Mouse (Mus musculus): ENCODE measurements around the gene Ptges3l.
A peak's percentile ranks its signal among the peaks of the same experiment; 100 is the strongest.
"Not testable (repeated sequence)": the region's sequence is repeated elsewhere in the genome, so short reads cannot be mapped to it uniquely, and the experiment has no call there.

Ptges3l gene

DNA sequence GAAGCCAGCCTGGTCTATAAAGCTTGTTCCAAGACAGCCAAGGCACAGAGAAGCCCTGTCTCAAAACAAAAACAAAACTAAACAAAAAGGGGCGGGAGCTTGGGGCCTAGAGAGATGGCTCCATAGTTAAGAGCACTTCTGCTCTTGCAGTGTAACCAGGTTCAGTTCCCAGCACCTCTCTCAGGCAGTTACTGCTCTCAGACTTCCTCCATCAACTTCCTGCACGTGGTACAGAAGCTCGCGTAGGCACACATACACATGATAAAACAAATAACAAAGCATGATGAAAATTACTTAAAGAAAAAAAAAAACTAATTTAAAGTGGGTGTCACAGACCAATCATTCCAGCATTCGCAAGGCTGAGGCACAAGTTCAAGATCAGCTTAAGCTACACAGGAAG lies 5.0 kb downstream of the Ptges3l start:
- no peak for DNase-seq (ENCODE audit: low spot score in 2 of 2)

DNA sequence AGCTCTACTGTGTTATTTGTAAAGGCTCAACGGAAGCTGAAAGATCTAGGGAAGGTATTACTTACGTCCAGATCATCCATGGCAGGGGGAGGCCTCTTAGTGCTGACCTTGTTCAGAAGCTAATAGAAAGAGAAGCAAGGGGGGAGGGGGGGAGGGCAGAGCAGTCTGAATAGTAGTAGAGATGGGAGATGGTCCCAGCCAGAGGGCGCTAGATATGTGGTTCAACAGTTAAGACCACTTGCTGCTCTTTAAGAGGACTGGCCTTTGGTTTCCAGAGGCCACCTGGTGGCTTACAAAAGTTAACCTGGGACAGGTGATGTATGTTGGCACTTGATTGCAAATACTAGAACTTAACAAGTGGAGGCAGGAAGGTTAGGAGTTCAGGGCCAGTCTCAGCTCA lies 5.5 kb downstream of the Ptges3l start:
- no peak for DNase-seq (ENCODE audit: low spot score in 2 of 2)

DNA sequence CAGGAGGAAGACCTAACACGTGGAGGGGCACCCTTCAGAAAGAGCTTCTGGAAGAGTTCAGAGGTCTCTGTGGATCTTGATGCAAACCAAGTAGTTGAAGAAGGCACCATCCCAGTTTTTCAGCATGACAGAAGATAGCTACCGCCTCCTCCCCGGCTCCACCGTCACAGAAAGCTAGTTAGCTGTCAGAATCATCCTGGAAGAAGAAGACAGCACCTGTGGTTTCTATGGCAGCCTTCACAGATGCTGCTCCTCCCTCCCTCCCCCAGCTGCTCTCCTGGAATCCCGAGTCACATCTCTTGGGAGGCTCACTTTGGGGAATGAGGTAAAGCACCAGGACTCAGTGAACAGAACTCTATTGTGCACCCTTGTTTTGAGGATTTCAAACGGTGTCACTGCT lies 6.1 kb downstream of the Ptges3l start:
- DNase-seq (ENCODE audit: low spot score in 2 of 2) = peak; percentile 55 to 66

- DNase-seq (ENCODE audit: low spot score in 2 of 2) = peak; percentile 93
Observed at GRCm38 (mm10) chr11:101417101-101417855, 7.9 kb downstream of the Ptges3l start, which contains the start of gene Aarsd1. Gene Aarsd1, minus strand, starts transcription at chr11:101417615.

- DNase-seq (ENCODE audit: low spot score in 2 of 2) = no peak
Observed at GRCm38 (mm10) chr11:101416433-101417100, 8.6 kb downstream of the Ptges3l start.

- no peak for DNase-seq (ENCODE audit: low spot score in 2 of 2)
Observed at GRCm38 (mm10) chr11:101415306-101415705, 9.8 kb downstream of the Ptges3l start.

GRCm38 (mm10) chr11:101395110-101395509 lies 30.0 kb downstream of the Ptges3l start:
- peak; percentile 73 to 81 for DNase-seq (ENCODE audit: low spot score in 2 of 2)

DNA sequence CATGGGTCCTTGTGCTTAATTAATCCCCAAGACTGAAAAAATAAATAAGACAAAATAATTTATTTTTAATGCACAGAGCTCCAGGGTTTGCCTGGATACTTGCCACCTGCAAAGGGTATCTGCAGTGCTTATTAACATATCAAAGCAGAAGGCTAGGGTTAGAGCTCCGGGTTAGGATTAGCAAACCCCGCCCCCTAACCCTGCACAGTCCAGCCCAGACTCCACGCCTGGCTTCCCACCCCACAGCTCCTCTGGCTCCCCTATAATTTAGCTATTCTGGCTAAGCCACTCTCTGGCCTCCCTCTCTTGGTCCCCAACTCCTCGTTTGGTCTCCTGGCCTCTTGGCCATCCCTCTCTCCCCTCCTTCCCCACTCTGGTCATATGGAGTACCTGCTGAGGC lies 43.3 kb downstream of the Ptges3l start:
- no peak for DNase-seq (ENCODE audit: low spot score in 2 of 2)

GRCm38 (mm10) chr11:101378926-101379325 lies 46.2 kb downstream of the Ptges3l start:
- no peak for DNase-seq (ENCODE audit: low spot score in 2 of 2)

DNA sequence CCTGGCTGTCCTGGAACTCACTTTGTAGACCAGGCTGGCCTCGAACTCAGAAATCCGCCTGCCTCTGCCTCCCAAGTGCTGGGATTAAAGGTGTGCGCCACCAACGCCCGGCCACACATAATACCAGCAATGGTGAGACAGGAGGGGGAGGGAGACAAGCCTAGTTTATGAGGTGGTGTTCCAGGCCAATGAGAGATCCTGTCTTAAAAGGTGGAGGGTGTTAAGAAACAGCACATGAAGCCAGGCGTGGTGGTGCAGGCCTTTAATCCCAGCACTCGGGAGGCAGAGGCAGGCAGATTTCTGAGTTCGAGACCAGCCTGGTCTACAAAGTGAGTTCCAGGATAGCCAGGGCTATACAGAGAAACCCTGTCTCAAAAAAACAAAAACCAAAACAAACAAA lies 46.9 kb downstream of the Ptges3l start:
- DNase-seq (ENCODE audit: low spot score in 2 of 2) = not testable (repeated sequence)

DNA sequence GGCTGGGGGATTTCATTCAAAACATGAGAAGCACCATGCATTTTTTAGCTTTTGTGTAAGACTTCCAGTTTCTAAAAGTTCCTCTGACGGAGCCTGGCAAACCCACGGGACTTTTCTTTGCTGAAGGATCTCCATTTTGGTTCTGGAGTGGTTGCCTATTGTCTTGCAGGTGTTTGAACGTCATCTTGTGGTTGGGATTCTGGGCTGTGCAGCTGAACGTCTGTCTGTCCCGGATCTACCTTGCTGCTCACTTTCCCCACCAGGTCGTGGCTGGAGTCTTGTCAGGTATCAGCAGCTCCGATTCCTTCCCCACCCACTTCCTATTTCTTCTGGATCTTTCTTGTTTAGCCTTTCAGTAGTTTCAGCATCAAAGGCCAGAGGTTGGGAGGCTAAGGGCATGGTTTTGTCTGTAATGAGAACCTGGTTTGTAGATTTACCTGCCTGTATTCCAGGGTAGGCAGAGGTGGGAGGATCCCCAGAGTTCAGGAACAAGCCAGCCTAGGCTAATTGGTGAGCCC lies 50.7 kb downstream of the Ptges3l start:
- no peak for DNase-seq (ENCODE audit: low spot score in 2 of 2)

- DNase-seq (ENCODE audit: low spot score in 2 of 2) = no peak
Observed at GRCm38 (mm10) chr11:101370141-101370540, 55.0 kb downstream of the Ptges3l start.

Measured in right cerebral cortex, adult 2 months (tissue).